Mouse (Mus musculus) CH12.LX (cell line): ENCODE results near the gene Cpb1. TPM values are rescaled to one million over a fixed set of nuclear protein-coding genes. Genes with fewer than 3 reads are reported as not detected.

Experiments used
- DNase-seq: peaks from one replicate; pipeline ENCODE4 v3.0.0-alpha.2; 2013; ENCODE audit errors: extremely low read depth
- H3K27ac ChIP-seq: 2 replicates; pipeline ENCODE4 v1.5.1; 2012; ENCODE audit warnings: low read depth, mild to moderate bottlenecking, control low read depth, moderate library complexity; ENCODE audit not compliant: insufficient read depth
- H3K27me3 ChIP-seq: replicated peaks from 2 replicates; pipeline ENCODE3; 2012; ENCODE audit warnings: inconsistent platforms
- H3K36me3 ChIP-seq, 2 experiments: replicated peaks in 1 of 2; 2 replicates each; pipeline versions ENCODE3 to v1.6.1; 2012; ENCODE audit warnings: inconsistent platforms in 1 of 2, low read length in 1 of 2, mild to moderate bottlenecking in 1 of 2, mixed read lengths in 1 of 2, moderate library complexity in 1 of 2; ENCODE audit not compliant: control insufficient read depth in 1 of 2, insufficient read depth in 1 of 2
- H3K4me1 ChIP-seq, 2 experiments: 2 replicates each; pipeline ENCODE4 v1.6.1; 2012; ENCODE audit warnings: inconsistent platforms in 1 of 2, moderate library complexity in 1 of 2; ENCODE audit not compliant: insufficient read depth in 2 of 2, control insufficient read depth in 1 of 2
- H3K4me2 ChIP-seq: 2 replicates; pipeline ENCODE4 v1.6.1; 2012; ENCODE audit warnings: low read depth, mild to moderate bottlenecking, control low read depth; ENCODE audit not compliant: poor library complexity, insufficient read depth, severe bottlenecking
- H3K4me3 ChIP-seq, 3 experiments: fragments of 150-350 bp in 1 of 3; sonication (generic) in 1 of 3; replicated peaks in 1 of 3; 2 replicates each; pipeline versions ENCODE3 to v1.5.1; 2011 to 2012; ENCODE audit warnings: low read depth in 2 of 3, low read length in 2 of 3, mild to moderate bottlenecking in 2 of 3, moderate library complexity in 2 of 3, control low read depth in 1 of 3, improper control_type of control experiment in 1 of 3, inconsistent platforms in 1 of 3, mixed read lengths in 1 of 3; ENCODE audit not compliant: poor library complexity in 1 of 3
- H3K79me2 ChIP-seq: replicated peaks from 2 replicates; pipeline ENCODE4 v1.6.1; 2012; ENCODE audit warnings: mild to moderate bottlenecking, moderate library complexity; ENCODE audit not compliant: control insufficient read depth, poor library complexity, insufficient read depth, severe bottlenecking; ENCODE audit errors: extremely low read depth
- H3K9ac ChIP-seq: 2 replicates; pipeline ENCODE4 v1.6.1; 2012; ENCODE audit warnings: low read depth, mild to moderate bottlenecking, control low read depth, moderate library complexity; ENCODE audit not compliant: insufficient read depth
- H3K9me3 ChIP-seq: replicated peaks from 2 replicates; pipeline ENCODE3; 2012; ENCODE audit warnings: low read length, inconsistent platforms, mixed read lengths
- BHLHE40 ChIP-seq: IDR thresholded peaks from 2 replicates; pipeline ENCODE4 v1.6.1; 2011; ENCODE audit warnings: mild to moderate bottlenecking, low read depth, low read length, improper control_type of control experiment
- CHD2 ChIP-seq: IDR thresholded peaks from 2 replicates; pipeline ENCODE4 v1.6.1; 2011; ENCODE audit warnings: low read length, improper control_type of control experiment
- EP300 ChIP-seq: IDR thresholded peaks from 2 replicates; pipeline ENCODE4 v1.6.1; 2011; ENCODE audit warnings: low read length, improper control_type of control experiment
- ETS1 ChIP-seq: conservative IDR thresholded peaks from 2 replicates; pipeline ENCODE4 v1.6.1; 2012; ENCODE audit warnings: low read depth, mild to moderate bottlenecking, inconsistent platforms, low read length, improper control_type of control experiment, moderate library complexity
- GABPA ChIP-seq: IDR thresholded peaks from 2 replicates; pipeline ENCODE4 v1.6.1; 2012; ENCODE audit warnings: low read depth, low read length, improper control_type of control experiment, inconsistent platforms; ENCODE audit not compliant: insufficient replicate concordance
- JUND ChIP-seq: conservative IDR thresholded peaks from 2 replicates; pipeline ENCODE4 v1.6.1; 2011; ENCODE audit warnings: low read depth, low read length, improper control_type of control experiment
- MAFK ChIP-seq: IDR thresholded peaks from 2 replicates; pipeline ENCODE4 v1.6.1; 2011; ENCODE audit warnings: low read length, improper control_type of control experiment; ENCODE audit not compliant: insufficient replicate concordance
- MAX ChIP-seq: IDR thresholded peaks from 2 replicates; pipeline ENCODE4 v1.6.1; 2011; ENCODE audit warnings: low read length, improper control_type of control experiment
- MAZ ChIP-seq: IDR thresholded peaks from 2 replicates; pipeline ENCODE4 v1.6.1; 2012; ENCODE audit warnings: low read depth, mild to moderate bottlenecking, inconsistent platforms, low read length, improper control_type of control experiment, moderate library complexity
- MEF2A ChIP-seq: IDR thresholded peaks from 2 replicates; pipeline ENCODE4 v1.6.1; 2014; ENCODE audit warnings: low read depth, mild to moderate bottlenecking, inconsistent platforms, low read length, improper control_type of control experiment, borderline replicate concordance
- MXI1 ChIP-seq: IDR thresholded peaks from 2 replicates; pipeline ENCODE4 v1.6.1; 2011; ENCODE audit warnings: mild to moderate bottlenecking, low read depth, low read length, improper control_type of control experiment
- RCOR1 ChIP-seq: conservative IDR thresholded peaks from 2 replicates; pipeline ENCODE4 v1.6.1; 2012; ENCODE audit warnings: low read depth, mild to moderate bottlenecking, inconsistent platforms, low read length, improper control_type of control experiment
- UBTF ChIP-seq: IDR thresholded peaks from 2 replicates; pipeline ENCODE4 v1.6.1; 2012; ENCODE audit warnings: low read depth, mild to moderate bottlenecking, inconsistent platforms, low read length, improper control_type of control experiment, moderate library complexity
- USF1 ChIP-seq: IDR thresholded peaks from 2 replicates; pipeline ENCODE4 v1.6.1; 2014; ENCODE audit warnings: low read depth, mild to moderate bottlenecking, inconsistent platforms, low read length, improper control_type of control experiment
- ZMIZ1 ChIP-seq: IDR thresholded peaks from 2 replicates; pipeline ENCODE4 v1.6.1; 2012; ENCODE audit warnings: low read depth, mild to moderate bottlenecking, inconsistent platforms, low read length, improper control_type of control experiment
- ZNF384 ChIP-seq: IDR thresholded peaks from 2 replicates; pipeline ENCODE4 v1.6.1; 2012; ENCODE audit warnings: low read depth, low read length, improper control_type of control experiment, inconsistent platforms
- dilution Hi-C: fragments of 300-500 bp; cut with MboI; formaldehyde crosslinking; loops from 2 replicates; pipeline ENCODE4 v1.14.3; 2020; ENCODE audit warnings: low sequenced_read_pairs; ENCODE audit not compliant: extremely low pct_unique_long_range_greater_than_20kb, extremely low pct_ligation_motif_present
- in situ Hi-C: fragments of 300-500 bp; cut with MboI; formaldehyde crosslinking; loops from 3 replicates; pipeline ENCODE4 v1.14.3; 2019; ENCODE audit warnings: low sequenced_read_pairs, low pct_ligation_motif_present, low pct_unique_long_range_greater_than_20kb, mixed read lengths
- polyA plus RNA-seq: library from polyadenylated mRNA; unstranded; fragments of >175 nt; gene quantifications from 2 replicates; pipeline ENCODE4 v1.2.1, GENCODE M21; 2012; ENCODE audit warnings: low read depth; ENCODE audit not compliant: insufficient read length
- total RNA-seq, 2 experiments: library from RNA; depleted of rRNA; stranded (reverse); fragments of 300-350 nt in 1 of 2; fragments of >200 nt in 1 of 2; gene quantifications; 2 replicates each; pipeline ENCODE4 v1.2.3; 2012 to 2014

Cpb1 gene
- total and polyA plus RNA-seq, 3 experiments, result not detected

DNA sequence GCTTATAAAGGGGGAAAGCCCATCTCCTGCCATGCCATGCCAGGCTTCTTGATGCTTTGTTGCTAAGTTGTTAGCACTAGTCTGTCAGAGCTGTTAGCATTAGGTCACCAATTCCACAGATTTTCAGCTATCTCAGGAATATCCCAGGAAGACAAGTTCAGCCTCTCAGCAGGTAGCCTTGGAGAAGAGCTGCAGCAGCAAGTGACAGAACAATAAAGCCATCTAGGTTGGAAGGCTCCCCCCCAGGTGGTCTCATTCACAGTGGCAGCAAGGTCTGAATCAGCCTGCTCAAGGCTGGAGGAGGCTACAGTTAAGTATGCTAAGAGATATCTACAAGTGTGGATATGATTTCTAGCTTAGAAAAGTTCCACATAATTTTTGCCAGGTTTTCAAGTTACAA, 15.8 kb upstream of the Cpb1 start:
- H3K4me2 ChIP-seq, result no peak overlapping the region
- no peak overlapping the region for H3K27ac ChIP-seq
- no peaks in the 10 kb centered on the region for H3K9me3 ChIP-seq
- H3K4me1 ChIP-seq, result no peaks in the 10 kb centered on the region
- dilution Hi-C loops, result no loop called here
- in situ Hi-C loops, result no loop called here
- H3K9ac ChIP-seq, result no peak overlapping the region
- H3K36me3 ChIP-seq, result no peaks in the 10 kb centered on the region
- TF ChIP-seq UBTF, result no peak
- no peak for TF ChIP-seq USF1
- TF ChIP-seq MEF2A, result no peak
- TF ChIP-seq MXI1, result no peak
- no peak for TF ChIP-seq MAX
- TF ChIP-seq ZMIZ1, result no peak
- TF ChIP-seq GABPA, result no peak
- TF ChIP-seq BHLHE40, result no peak
- no peak for TF ChIP-seq ZNF384
- no peak for TF ChIP-seq EP300
- no peak for TF ChIP-seq CHD2
- TF ChIP-seq, all 38 proteins: peak for 0
- Histone ChIP-seq H3K79me2 (no peaks in the 10 kb centered on the region), H3K4me3 (no peak overlapping the region), H3K27me3 (no peaks in the 10 kb centered on the region)
- DNase-seq, result no peak

DNA sequence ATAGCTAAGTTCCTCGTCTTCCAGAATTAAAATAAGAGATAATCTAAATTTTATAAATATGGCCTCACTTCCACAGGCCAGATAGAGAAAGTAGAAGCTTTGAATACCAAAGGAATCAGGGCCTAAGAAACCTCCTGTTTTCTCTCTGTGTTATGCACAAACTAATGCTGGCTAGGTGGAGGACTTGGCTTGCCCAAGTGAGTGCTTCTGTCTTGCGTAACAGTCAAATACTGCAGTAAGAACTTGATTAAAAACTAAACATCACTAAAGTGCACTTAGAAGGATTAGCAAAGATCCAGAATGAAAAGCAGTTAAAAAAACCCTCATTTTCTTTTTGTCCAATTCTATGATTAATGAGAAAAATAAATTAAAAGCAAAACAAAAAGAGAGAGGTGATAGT, 13.2 kb upstream of the Cpb1 start:
- TF ChIP-seq MAFK, result no peak
- in situ Hi-C loops, result no loop called here
- Histone ChIP-seq H3K9me3 (no peaks in the 10 kb centered on the region), H3K27me3 (no peaks in the 10 kb centered on the region), H3K4me2 (no peak overlapping the region), H3K9ac (no peak overlapping the region), H3K79me2 (no peaks in the 10 kb centered on the region), H3K4me3 (no peak overlapping the region), H3K27ac (no peak overlapping the region), H3K4me1 (no peaks in the 10 kb centered on the region), H3K36me3 (no peaks in the 10 kb centered on the region)
- dilution Hi-C loops, result no loop called here
- no peak for DNase-seq

DNA sequence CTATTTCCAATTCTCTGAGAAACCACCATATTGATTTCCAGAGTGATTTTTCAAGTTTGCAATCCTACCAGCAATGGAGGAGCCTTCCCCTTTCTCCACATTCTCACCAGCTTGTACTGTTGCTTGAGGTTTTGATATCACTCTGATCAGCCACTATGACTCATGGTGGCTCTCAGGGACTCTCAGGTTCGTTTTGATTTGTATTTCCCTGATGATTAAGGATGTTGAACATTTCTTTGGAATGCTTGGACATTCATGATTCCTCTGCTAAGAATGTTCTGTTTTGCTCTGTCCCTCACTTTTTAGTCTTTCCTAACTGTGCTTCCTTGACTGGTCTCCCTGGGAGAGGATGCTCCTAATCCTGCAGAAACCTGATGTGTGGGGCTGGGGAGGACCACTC, 6.3 kb upstream of the Cpb1 start:
- no peaks in the 10 kb centered on the region for H3K4me1 ChIP-seq
- DNase-seq, result no peak
- H3K27me3 ChIP-seq, result no peaks in the 10 kb centered on the region
- dilution Hi-C loops, result no loop called here
- no peak overlapping the region for H3K4me2 ChIP-seq
- no peak for TF ChIP-seq JUND
- TF ChIP-seq MAX, result no peak
- TF ChIP-seq MAZ, result no peak
- TF ChIP-seq RCOR1, result no peak
- no peak for TF ChIP-seq ETS1
- no peak for TF ChIP-seq MEF2A
- no peaks in the 10 kb centered on the region for H3K79me2 ChIP-seq
- H3K9ac ChIP-seq, result no peak overlapping the region
- no peak overlapping the region for H3K27ac ChIP-seq
- in situ Hi-C loops, result no loop called here
- no peaks in the 10 kb centered on the region for H3K9me3 ChIP-seq
- H3K36me3 ChIP-seq, result no peaks in the 10 kb centered on the region
- no peak overlapping the region for H3K4me3 ChIP-seq
